Mouse (Mus musculus) adrenal gland, postnatal 0 days (tissue): ENCODE results near the gene Egln2. TPM values are rescaled to one million over a fixed set of nuclear protein-coding genes. Genes with fewer than 3 reads are reported as not detected.

ENCODE experiments used
- microRNA-seq: library from miRNA; unstranded; fragments of <30 nt; microRNA quantifications from one replicate; pipeline ENCODE4, GENCODE M21; 2016; ENCODE audit warnings: borderline replicate concordance; ENCODE audit not compliant: insufficient number of aligned reads
- polyA plus RNA-seq: library from polyadenylated mRNA; unstranded; fragments of >200 nt; fragmentation: Nextera tagmentation; extraction: Ambion mirVana; gene quantifications from 2 replicates; pipeline ENCODE4 v1.2.1, GENCODE M21; 2015

The Egln2 gene
- polyA plus RNA-seq = 60.0 and 66.9 TPM in 2 replicates

GRCm38 (mm10) chr7:27166614-27167474 lies at the start of gene Egln2:
TSS of gene Egln2 (minus strand) at chr7:27166802.

GRCm38 (mm10) chr7:27195681-27196611 lies 29.3 kb upstream of the Egln2 start, which contains the start of the genes BC024978 and Snrpa:
TSS of gene BC024978 (plus strand) at chr7:27195781.
TSS of gene Snrpa (minus strand) at chr7:27196271.

GRCm38 (mm10) chr7:27180837-27181695 lies 14.5 kb upstream of the Egln2 start, which contains the start of the genes Gm21983 and Mia:
TSS of gene Gm21983 (minus strand) at chr7:27181086.
TSS of gene Mia (minus strand) at chr7:27181157.

GRCm38 (mm10) chr7:27178324-27179216 lies 12.0 kb upstream of the Egln2 start, which contains the start of gene Rab4b:
TSS of gene Rab4b (minus strand) at chr7:27178896.

GRCm38 (mm10) chr7:27153205-27153764 lies 13.3 kb downstream of the Egln2 start, which contains the start of gene Cyp2t4:
TSS of gene Cyp2t4 (plus strand) at chr7:27153714.

GRCm38 (mm10) chr7:27119676-27120075 lies 46.9 kb downstream of the Egln2 start, which contains the start of gene Cyp2f2:
TSS of gene Cyp2f2 (plus strand) at chr7:27119909.

Small RNA genes within 50 kb of the gene (microRNA-seq; reads per million reads assigned to microRNA genes)
- gene Mir1191 = 2.1 reads per million
- gene Mir3101 = 1.1 reads per million

Other genes with a start within 250 kb of the Egln2 start
- 0.51 and 0.96 TPM in 2 replicates for gene Cyp2a22, start 227.4 kb downstream of the Egln2 start, polyA plus RNA-seq
- gene Cyp2a12, start 137.7 kb downstream of the Egln2 start, polyA plus RNA-seq = 0.86 and 1.6 TPM in 2 replicates
- 6.3 and 36.2 TPM in 2 replicates for gene Cyp2f2, start 46.9 kb downstream of the Egln2 start, polyA plus RNA-seq
- gene Cyp2t4, start 13.1 kb downstream of the Egln2 start, polyA plus RNA-seq = 0.08 TPM in 2 replicates
- 70.8 and 78.7 TPM in 2 replicates for gene Rab4b, start 12.1 kb upstream of the Egln2 start, polyA plus RNA-seq
- gene Gm21983, start 14.3 kb upstream of the Egln2 start, polyA plus RNA-seq = 0.44 TPM in 1 of 2 replicates, not detected in the other
- gene Mia, start 14.4 kb upstream of the Egln2 start, polyA plus RNA-seq = 7.4 and 7.5 TPM in 2 replicates
- gene BC024978, start 29.0 kb upstream of the Egln2 start, polyA plus RNA-seq = 2.0 and 3.0 TPM in 2 replicates
- 76.4 and 99.8 TPM in 2 replicates for gene Snrpa, start 29.5 kb upstream of the Egln2 start, polyA plus RNA-seq
- gene Itpkc, start 61.9 kb upstream of the Egln2 start, polyA plus RNA-seq = 3.9 and 4.1 TPM in 2 replicates
- gene Coq8b, start 66.2 kb upstream of the Egln2 start, polyA plus RNA-seq = 15.9 and 25.4 TPM in 2 replicates
- 18.3 and 28.1 TPM in 2 replicates for gene Numbl, start 91.6 kb upstream of the Egln2 start, polyA plus RNA-seq
- 59.6 and 109 TPM in 2 replicates for gene Ltbp4, start 170.9 kb upstream of the Egln2 start, polyA plus RNA-seq
- 13.6 and 13.9 TPM in 2 replicates for gene Shkbp1, start 189.2 kb upstream of the Egln2 start, polyA plus RNA-seq
- gene Gm20479, start 190.6 kb upstream of the Egln2 start, polyA plus RNA-seq = not detected in 2 replicates